Mouse (Mus musculus) midbrain, embryonic 11.5 days (tissue): ENCODE results near the gene Stx8. TPM values are rescaled to one million over a fixed set of nuclear protein-coding genes. Genes with fewer than 3 reads are reported as not detected.

ENCODE experiments used
- ATAC-seq: fragments of 200-750 bp; cut with Nextera tagmentation; 2 replicates; pipeline ENCODE4 v1.8.0; 2017; ENCODE audit warnings: moderate TSS enrichment, moderate library complexity; ENCODE audit not compliant: low FRiP score
- DNase-seq: peaks from one replicate; pipeline ENCODE4 v3.0.0; 2015; ENCODE audit warnings: low spot score; ENCODE audit errors: missing footprints
- H3K27ac ChIP-seq: fragments of 300-500 bp; sonication (generic); 2 replicates; pipeline ENCODE4 v1.5.1; 2014; ENCODE audit warnings: low read depth, low read length
- H3K27me3 ChIP-seq: fragments of 300-500 bp; sonication (generic); 2 replicates; pipeline ENCODE4 v1.6.1; 2014; ENCODE audit warnings: mild to moderate bottlenecking, low read length, moderate library complexity, mixed read lengths; ENCODE audit not compliant: control insufficient read depth, insufficient read depth
- H3K36me3 ChIP-seq: fragments of 300-500 bp; sonication (generic); 2 replicates; pipeline ENCODE4 v1.6.1; 2014; ENCODE audit warnings: mild to moderate bottlenecking, low read length, moderate library complexity, mixed read lengths; ENCODE audit not compliant: control insufficient read depth, insufficient read depth
- H3K4me1 ChIP-seq: fragments of 300-500 bp; sonication (generic); 2 replicates; pipeline ENCODE4 v1.6.1; 2014; ENCODE audit warnings: low read length; ENCODE audit not compliant: control insufficient read depth, insufficient read depth
- H3K4me2 ChIP-seq: fragments of 300-500 bp; sonication (generic); 2 replicates; pipeline ENCODE4 v1.6.1; 2014; ENCODE audit warnings: mild to moderate bottlenecking, moderate library complexity
- H3K4me3 ChIP-seq: fragments of 300-500 bp; sonication (generic); 2 replicates; pipeline ENCODE4 v1.5.1; 2014; ENCODE audit warnings: low read depth, low read length
- H3K9ac ChIP-seq: fragments of 300-500 bp; sonication (generic); 2 replicates; pipeline ENCODE4 v1.6.1; 2014; ENCODE audit warnings: low read length
- H3K9me3 ChIP-seq: fragments of 300-500 bp; sonication (generic); 2 replicates; pipeline ENCODE4 v1.6.1; 2016; ENCODE audit warnings: low read length; ENCODE audit not compliant: control insufficient read depth
- WGBS: fragments of 180-500 bp; shearing (Covaris S2); extraction: QIAGEN DNeasy Blood & Tissue Kit; methylation state at CpG from one replicate; pipeline ENCODE4 v1.1.7; 2014; 5-methylcytosine and 5-hydroxymethylcytosine counted together
- polyA plus RNA-seq: library from polyadenylated mRNA; unstranded; fragments of >200 nt; fragmentation: Nextera tagmentation; extraction: Ambion mirVana; gene quantifications from 2 replicates; pipeline ENCODE4 v1.2.1, GENCODE M21; 2014

Gene Stx8
- polyA plus RNA-seq, 1 experiment from 2014 or later, result 55.3 TPM

GRCm38 (mm10) chr11:68177415-68177814, 211.4 kb downstream of the Stx8 start:
- no peak for DNase-seq
- Histone ChIP-seq H3K36me3 (no peaks in the 10 kb centered on the region), H3K27ac (no peak overlapping the region), H3K9me3 (no peaks in the 10 kb centered on the region), H3K27me3 (no peaks in the 10 kb centered on the region), H3K9ac (no peak overlapping the region), H3K4me2 (no peak overlapping the region), H3K4me1 (0 out of 2 replicates have a peak, but pooled peaks cover 6% of the 10 kb centered on the region), H3K4me3 (no peak overlapping the region)
- WGBS, result 84% methylated on average over 7 of the region's 7 CpGs
- no peak for ATAC-seq

DNA sequence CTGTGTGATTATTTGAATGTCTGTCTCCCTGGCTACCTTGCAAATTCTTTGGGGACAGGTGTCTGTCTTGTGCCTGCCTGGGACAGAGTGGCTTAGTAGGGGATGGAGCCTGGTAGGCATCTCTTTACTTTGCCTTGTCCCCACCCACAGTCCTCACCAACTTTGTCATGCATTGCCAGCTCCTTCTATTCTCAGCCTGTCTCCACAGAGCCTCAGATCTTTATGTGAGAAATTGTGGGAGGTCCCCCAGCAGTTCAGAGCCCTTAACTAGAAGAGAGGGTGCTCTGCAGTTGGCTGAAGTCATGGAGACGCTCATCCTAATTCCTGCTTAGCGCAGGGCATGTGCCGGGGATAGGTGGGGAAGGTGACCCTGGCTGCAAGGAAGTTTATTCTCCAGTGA, 219.7 kb downstream of the Stx8 start:
- ATAC-seq (no peak), DNase-seq (no peak)
- WGBS, result 88% methylated on average over 3 of the region's 3 CpGs
- no peaks in the 10 kb centered on the region for H3K27me3 ChIP-seq
- 0 out of 2 replicates have a peak, but pooled peaks cover 2% of the 10 kb centered on the region for H3K4me1 ChIP-seq
- no peaks in the 10 kb centered on the region for H3K9me3 ChIP-seq
- H3K9ac ChIP-seq, result no peak overlapping the region
- no peak overlapping the region for H3K4me2 ChIP-seq
- no peak overlapping the region for H3K27ac ChIP-seq
- no peaks in the 10 kb centered on the region for H3K36me3 ChIP-seq
- no peak overlapping the region for H3K4me3 ChIP-seq

DNA sequence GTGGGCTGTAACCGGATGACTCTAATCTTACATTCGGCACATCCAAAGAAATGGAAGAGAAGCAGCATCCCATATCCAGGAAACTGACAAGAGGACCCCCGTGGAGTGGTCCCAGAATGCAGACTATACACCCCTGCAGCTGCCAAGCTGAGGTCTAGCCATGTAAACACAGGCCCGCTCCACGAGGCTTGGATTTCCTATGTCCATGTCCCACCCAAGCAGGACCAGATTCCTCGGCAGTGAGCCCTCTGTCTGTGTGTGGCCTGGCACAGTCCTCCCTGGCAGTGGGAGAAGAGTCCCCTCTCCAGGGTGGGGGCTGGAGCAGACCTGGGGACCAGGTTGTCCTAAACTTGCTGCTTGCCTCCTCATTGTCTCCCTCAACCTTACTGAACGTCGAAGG, 221.2 kb downstream of the Stx8 start:
- H3K9me3 ChIP-seq, result no peaks in the 10 kb centered on the region
- no peak overlapping the region for H3K4me2 ChIP-seq
- DNase-seq (no peak), ATAC-seq (no peak)
- H3K4me1 ChIP-seq, result 0 out of 2 replicates have a peak, but pooled peaks cover 2% of the 10 kb centered on the region
- no peak overlapping the region for H3K9ac ChIP-seq
- H3K4me3 ChIP-seq, result no peak overlapping the region
- no peaks in the 10 kb centered on the region for H3K36me3 ChIP-seq
- no peaks in the 10 kb centered on the region for H3K27me3 ChIP-seq
- no peak overlapping the region for H3K27ac ChIP-seq
- WGBS, result 75% methylated on average over 8 of the region's 8 CpGs

GRCm38 (mm10) chr11:68188695-68189201, 222.8 kb downstream of the Stx8 start:
- Histone ChIP-seq H3K27me3 (no peaks in the 10 kb centered on the region), H3K36me3 (no peaks in the 10 kb centered on the region), H3K27ac (no peak overlapping the region), H3K4me3 (no peak overlapping the region), H3K4me2 (no peak overlapping the region), H3K9me3 (no peaks in the 10 kb centered on the region), H3K4me1 (0 out of 2 replicates have a peak, but pooled peaks cover 2% of the 10 kb centered on the region), H3K9ac (no peak overlapping the region)
- ATAC-seq (no peak), DNase-seq (no peak)
- WGBS, result 81% methylated on average over 12 of the region's 12 CpGs

DNA sequence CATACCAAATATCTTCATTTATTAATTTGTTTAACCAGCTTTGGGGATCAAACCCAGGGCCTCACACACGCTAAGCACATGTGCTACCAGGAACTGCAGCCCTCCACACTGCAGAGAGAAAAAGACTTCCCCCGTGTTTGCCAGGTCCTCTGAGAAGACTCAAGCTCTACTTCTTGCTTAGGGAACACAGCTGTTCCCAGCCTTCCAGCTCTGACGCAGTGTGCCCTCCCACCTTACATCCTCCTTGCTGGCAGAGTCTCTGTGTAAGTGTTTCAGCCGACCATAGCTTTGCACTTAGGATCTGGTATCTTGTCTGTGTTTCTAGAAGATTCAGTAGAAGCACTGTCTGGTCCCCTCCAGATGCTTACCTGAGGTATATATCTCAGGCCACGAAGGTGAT, 224.9 kb downstream of the Stx8 start:
- no peak overlapping the region for H3K27ac ChIP-seq
- 84% methylated on average over 5 of the region's 5 CpGs for WGBS
- H3K4me2 ChIP-seq, result no peak overlapping the region
- H3K36me3 ChIP-seq, result no peaks in the 10 kb centered on the region
- no peak overlapping the region for H3K4me3 ChIP-seq
- H3K4me1 ChIP-seq, result peaks cover 7% of the 10 kb centered on the region
- H3K9ac ChIP-seq, result no peak overlapping the region
- H3K27me3 ChIP-seq, result no peaks in the 10 kb centered on the region
- DNase-seq (no peak), ATAC-seq (no peak)
- H3K9me3 ChIP-seq, result no peaks in the 10 kb centered on the region

DNA sequence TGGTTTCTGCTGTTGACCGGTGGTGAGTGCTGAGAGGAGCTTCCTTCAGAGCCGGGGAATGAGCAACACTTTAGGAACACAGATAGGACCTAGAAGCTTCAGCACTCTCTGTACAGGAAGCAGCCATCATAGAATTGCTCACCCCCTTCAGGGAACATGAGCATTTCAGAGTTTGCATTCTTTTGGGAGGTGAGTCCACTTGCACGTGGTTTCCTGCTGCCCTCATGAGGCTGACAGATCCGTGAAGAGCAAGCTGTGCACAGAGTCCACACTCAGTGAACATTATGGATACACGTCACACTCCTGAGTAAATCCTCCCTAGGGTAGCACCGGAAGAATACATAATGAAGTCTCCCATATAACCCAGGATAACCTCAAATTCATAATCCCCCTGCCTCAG, 229.2 kb downstream of the Stx8 start:
- ATAC-seq (no peak), DNase-seq (no peak)
- Histone ChIP-seq H3K4me1 (peaks cover 9% of the 10 kb centered on the region), H3K4me2 (no peak overlapping the region), H3K4me3 (no peak overlapping the region), H3K36me3 (no peaks in the 10 kb centered on the region), H3K9ac (no peak overlapping the region), H3K27ac (no peak overlapping the region), H3K9me3 (no peaks in the 10 kb centered on the region), H3K27me3 (no peaks in the 10 kb centered on the region)
- WGBS, result 77% methylated on average over 6 of the region's 6 CpGs

GRCm38 (mm10) chr11:68195693-68196176, 229.7 kb downstream of the Stx8 start:
- Histone ChIP-seq H3K9me3 (no peaks in the 10 kb centered on the region), H3K27me3 (no peaks in the 10 kb centered on the region), H3K4me1 (peaks cover 9% of the 10 kb centered on the region), H3K36me3 (no peaks in the 10 kb centered on the region), H3K4me2 (no peak overlapping the region), H3K9ac (no peak overlapping the region), H3K27ac (no peak overlapping the region), H3K4me3 (no peak overlapping the region)
- no peak for ATAC-seq
- 59% methylated on average over 10 of the region's 10 CpGs for WGBS
- no peak for DNase-seq

DNA sequence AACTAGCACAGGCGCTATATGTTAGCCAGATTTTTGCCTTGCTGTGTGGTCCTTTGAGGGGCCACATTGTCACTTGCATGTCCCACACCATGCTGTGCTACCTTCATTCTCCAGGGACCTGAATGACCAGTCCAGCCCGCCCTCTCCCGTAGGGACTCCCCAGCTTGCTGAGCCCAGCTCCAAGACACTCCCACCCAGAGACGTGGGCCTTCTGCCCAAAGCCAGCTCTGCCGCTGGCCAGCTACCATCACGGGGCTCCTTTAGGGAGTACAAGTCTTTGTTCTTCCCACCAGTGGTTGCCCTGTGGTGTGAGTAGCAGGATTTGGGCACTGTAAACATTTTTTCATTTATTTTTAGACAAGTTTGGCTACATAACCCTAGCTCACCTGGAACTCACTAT, 230.6 kb downstream of the Stx8 start:
- ATAC-seq, result no peak
- no peaks in the 10 kb centered on the region for H3K36me3 ChIP-seq
- H3K27me3 ChIP-seq, result no peaks in the 10 kb centered on the region
- DNase-seq, result no peak
- no peak overlapping the region for H3K4me3 ChIP-seq
- H3K4me2 ChIP-seq, result no peak overlapping the region
- H3K27ac ChIP-seq, result no peak overlapping the region
- WGBS, result 66% methylated on average over 6 of the region's 6 CpGs
- H3K9ac ChIP-seq, result no peak overlapping the region
- H3K9me3 ChIP-seq, result no peaks in the 10 kb centered on the region
- H3K4me1 ChIP-seq, result peaks cover 9% of the 10 kb centered on the region

DNA sequence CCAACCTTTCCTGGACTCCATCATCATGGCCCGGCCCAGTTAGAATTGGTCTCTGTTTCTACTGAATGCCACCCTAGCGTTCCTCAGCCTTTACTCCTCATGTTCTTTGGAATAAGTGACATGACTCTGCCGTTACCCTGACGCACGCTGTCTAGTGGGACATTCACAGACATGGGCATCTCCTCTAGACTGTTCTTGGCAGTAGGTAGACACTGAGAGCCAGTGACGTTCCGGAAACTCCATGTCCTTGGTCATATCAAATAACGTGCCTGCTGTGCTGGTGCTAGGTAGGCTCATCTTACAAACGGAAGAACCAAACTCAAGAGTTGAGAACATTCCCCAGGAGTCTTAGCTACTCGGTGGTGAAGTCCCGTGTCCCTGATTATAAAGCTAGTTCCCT, 231.5 kb downstream of the Stx8 start:
- H3K4me3 ChIP-seq, result no peak overlapping the region
- H3K36me3 ChIP-seq, result no peaks in the 10 kb centered on the region
- ATAC-seq (no peak), DNase-seq (no peak)
- WGBS, result 90% methylated on average over 11 of the region's 11 CpGs
- no peak overlapping the region for H3K27ac ChIP-seq
- H3K9ac ChIP-seq, result no peak overlapping the region
- H3K27me3 ChIP-seq, result no peaks in the 10 kb centered on the region
- H3K9me3 ChIP-seq, result no peaks in the 10 kb centered on the region
- no peak overlapping the region for H3K4me2 ChIP-seq
- peaks cover 9% of the 10 kb centered on the region for H3K4me1 ChIP-seq
